Mouse (Mus musculus) megakaryocyte-erythroid progenitor cell, adult 5-6 weeks (primary cell): ENCODE results near the gene Cep68. TPM values are rescaled to one million over a fixed set of nuclear protein-coding genes. Genes with fewer than 3 reads are reported as not detected.
A peak's percentile ranks its signal among the peaks of the same experiment; 100 is the strongest.
"Not testable (repeated sequence)": the region's sequence is repeated elsewhere in the genome, so short reads cannot be mapped to it uniquely, and the experiment has no call there.

Experiments used
- ATAC-seq: replicated peaks from 2 replicates; pipeline ENCODE4 v1.8.0; 2016; ENCODE audit warnings: mild to moderate bottlenecking, inconsistent platforms; ENCODE audit not compliant: severe bottlenecking, poor library complexity, low FRiP score, low TSS enrichment
- total RNA-seq, 2 experiments: library from RNA; stranded (forward) in 1 of 2; stranded (reverse) in 1 of 2; fragments of 200-1000, 215-1000 nt in 1 of 2; fragments of >200 nt in 1 of 2; fragmentation: Nextera tagmentation in 1 of 2; gene quantifications; 2 replicates each; pipeline ENCODE4 v1.2.3; 2014 to 2017

Cep68 gene
- total RNA-seq, 2 experiments from 2014 or later: 22.6 to 25.7 TPM

GRCm38 (mm10) chr11:20243214-20243913 lies 5.9 kb downstream of the Cep68 start:
- ATAC-seq: peak; percentile 75

GRCm38 (mm10) chr11:20242366-20243056 lies 6.7 kb downstream of the Cep68 start:
- ATAC-seq: no peak

GRCm38 (mm10) chr11:20241311-20241710 lies 7.9 kb downstream of the Cep68 start:
- no peak for ATAC-seq

GRCm38 (mm10) chr11:20240331-20240730 lies 8.9 kb downstream of the Cep68 start:
- ATAC-seq: no peak

- no peak for ATAC-seq
Measured at GRCm38 (mm10) chr11:20239279-20239861, 9.9 kb downstream of the Cep68 start.

- no peak for ATAC-seq
Measured at GRCm38 (mm10) chr11:20237976-20238375, 11.3 kb downstream of the Cep68 start.

- ATAC-seq: no peak
Measured at GRCm38 (mm10) chr11:20237018-20237417, 12.2 kb downstream of the Cep68 start.

GRCm38 (mm10) chr11:20234233-20234632 lies 15.0 kb downstream of the Cep68 start:
- ATAC-seq: no peak

- ATAC-seq: no peak
Measured at GRCm38 (mm10) chr11:20232016-20232755, 17.0 kb downstream of the Cep68 start.

GRCm38 (mm10) chr11:20231128-20231878 lies 17.9 kb downstream of the Cep68 start:
- ATAC-seq: peak; percentile 97

- no peak for ATAC-seq
Measured at GRCm38 (mm10) chr11:20230286-20230685, 18.9 kb downstream of the Cep68 start.

GRCm38 (mm10) chr11:20229311-20229710 lies 19.9 kb downstream of the Cep68 start:
- ATAC-seq: no peak

GRCm38 (mm10) chr11:20228666-20229065 lies 20.6 kb downstream of the Cep68 start:
- ATAC-seq: no peak

GRCm38 (mm10) chr11:20225938-20226337 lies 23.3 kb downstream of the Cep68 start:
- ATAC-seq: no peak

- ATAC-seq: no peak
Measured at GRCm38 (mm10) chr11:20224196-20224595, 25.0 kb downstream of the Cep68 start.

- not testable (repeated sequence) for ATAC-seq
Measured at GRCm38 (mm10) chr11:20221671-20222070, 27.6 kb downstream of the Cep68 start.

GRCm38 (mm10) chr11:20217227-20217626 lies 32.0 kb downstream of the Cep68 start:
- no peak for ATAC-seq

- ATAC-seq: no peak
Measured at GRCm38 (mm10) chr11:20216415-20216814, 32.8 kb downstream of the Cep68 start.

GRCm38 (mm10) chr11:20214779-20215178 lies 34.5 kb downstream of the Cep68 start:
- ATAC-seq: 0 out of 2 replicates have a peak, but pooled peaks have one; percentile 27
